Mouse (Mus musculus): ENCODE results near the gene Ippk.

GRCm38 (mm10) chr13:49379301-49379700, 41.7 kb upstream of the Ippk start:
- no peak for TF ChIP-seq CTCF (IDR thresholded peaks at IDR 0.05; ENCODE audit: low read depth)
- TF ChIP-seq EP300 (IDR thresholded peaks at IDR 0.05; ENCODE audit: low read depth), result no peak
